Mouse (Mus musculus): Measurements from ENCODE around the gene Sorcs2. TPM values are rescaled to one million over a fixed set of nuclear protein-coding genes. Genes with fewer than 3 reads are reported as not detected.

The Sorcs2 gene
- total RNA-seq, 2 experiments from 2014 or later: 0.94 to 2.3 TPM

- no peak for DNase-seq
- H3K4me3 ChIP-seq: no peak overlapping the region
- H3K27ac ChIP-seq: no peak overlapping the region
- intact Hi-C loops (cut with DNase I): no loop called here
- TF ChIP-seq CTCF (IDR thresholded peaks at IDR 0.05): no peak
Measured at GRCm38 (mm10) chr5:36021091-36021490, 376.8 kb downstream of the Sorcs2 start.

- Histone ChIP-seq H3K4me3 (no peak overlapping the region), H3K27ac (no peak overlapping the region)
- peak; percentile 52 for TF ChIP-seq CTCF (IDR thresholded peaks at IDR 0.05)
- intact Hi-C loops (cut with DNase I): loop anchor here (5.0 kb wide), 1 partner anchor 36 kb away; no protein-coding TSS in a partner anchor
- no peak for DNase-seq
Measured at GRCm38 (mm10) chr5:36018366-36018765, 379.6 kb downstream of the Sorcs2 start.

GRCm38 (mm10) chr5:36009405-36009804, 388.5 kb downstream of the Sorcs2 start:
- DNase-seq: no peak
- intact Hi-C loops (cut with DNase I): no loop called here
- no peak for TF ChIP-seq CTCF (IDR thresholded peaks at IDR 0.05)
- Histone ChIP-seq H3K4me3 (no peak overlapping the region), H3K27ac (no peak overlapping the region)

GRCm38 (mm10) chr5:36007649-36008048, 390.3 kb downstream of the Sorcs2 start:
- DNase-seq: no peak
- no peak overlapping the region for H3K27ac ChIP-seq
- intact Hi-C loops (cut with DNase I): no loop called here
- H3K4me3 ChIP-seq: no peak overlapping the region
- no peak for TF ChIP-seq CTCF (IDR thresholded peaks at IDR 0.05)

GRCm38 (mm10) chr5:36006586-36006985, 391.4 kb downstream of the Sorcs2 start:
- intact Hi-C loops (cut with DNase I): no loop called here
- DNase-seq: no peak
- H3K27ac ChIP-seq: no peak overlapping the region
- TF ChIP-seq CTCF (IDR thresholded peaks at IDR 0.05): no peak
- H3K4me3 ChIP-seq: no peak overlapping the region

GRCm38 (mm10) chr5:36006106-36006505, 391.8 kb downstream of the Sorcs2 start:
- Histone ChIP-seq H3K4me3 (no peak overlapping the region), H3K27ac (no peak overlapping the region)
- intact Hi-C loops (cut with DNase I): no loop called here
- DNase-seq: no peak
- no peak for TF ChIP-seq CTCF (IDR thresholded peaks at IDR 0.05)

- TF ChIP-seq CTCF (IDR thresholded peaks at IDR 0.05): no peak
- intact Hi-C loops (cut with DNase I): no loop called here
- no peak overlapping the region for H3K4me3 ChIP-seq
- H3K27ac ChIP-seq: no peak overlapping the region
- DNase-seq: no peak
Measured at GRCm38 (mm10) chr5:36003797-36004196, 394.1 kb downstream of the Sorcs2 start.

GRCm38 (mm10) chr5:35989986-35990735, 407.8 kb downstream of the Sorcs2 start:
- H3K4me3 ChIP-seq: no peak overlapping the region
- no peak overlapping the region for H3K27ac ChIP-seq
- intact Hi-C loops (cut with DNase I): no loop called here
- DNase-seq: peak; percentile 35
- no peak for TF ChIP-seq CTCF (IDR thresholded peaks at IDR 0.05)

- TF ChIP-seq CTCF (IDR thresholded peaks at IDR 0.05): no peak
- Histone ChIP-seq H3K27ac (no peak overlapping the region), H3K4me3 (no peak overlapping the region)
- no peak for DNase-seq
- intact Hi-C loops (cut with DNase I): no loop called here
Measured at GRCm38 (mm10) chr5:35989506-35989905, 408.4 kb downstream of the Sorcs2 start.

GRCm38 (mm10) chr5:35988085-35988484, 409.9 kb downstream of the Sorcs2 start:
- Histone ChIP-seq H3K4me3 (no peak overlapping the region), H3K27ac (no peak overlapping the region)
- no peak for DNase-seq
- intact Hi-C loops (cut with DNase I): no loop called here
- TF ChIP-seq CTCF (IDR thresholded peaks at IDR 0.05): no peak

GRCm38 (mm10) chr5:35985611-35986010, 412.3 kb downstream of the Sorcs2 start:
- intact Hi-C loops (cut with DNase I): no loop called here
- no peak for DNase-seq
- Histone ChIP-seq H3K4me3 (no peak overlapping the region), H3K27ac (peak overlapping the region; percentile 1; the same call in 1 of the 2 replicates)
- no peak for TF ChIP-seq CTCF (IDR thresholded peaks at IDR 0.05)

GRCm38 (mm10) chr5:35981976-35982375, 416.0 kb downstream of the Sorcs2 start:
- peak; percentile 85 for DNase-seq
- H3K27ac ChIP-seq: no peak overlapping the region
- no peak overlapping the region for H3K4me3 ChIP-seq
- intact Hi-C loops (cut with DNase I): loop anchor here (2.0 to 5.0 kb wide), 2 partner anchors 35 to 415 kb away; no protein-coding TSS in a partner anchor
- TF ChIP-seq CTCF (IDR thresholded peaks at IDR 0.05): peak; percentile 97; the same call in 1 of the 2 replicates

GRCm38 (mm10) chr5:35981341-35981740, 416.6 kb downstream of the Sorcs2 start:
- H3K4me3 ChIP-seq: no peak overlapping the region
- no peak for TF ChIP-seq CTCF (IDR thresholded peaks at IDR 0.05)
- H3K27ac ChIP-seq: no peak overlapping the region; the same call in 1 of the 2 replicates
- no peak for DNase-seq
- intact Hi-C loops (cut with DNase I): loop anchor here (5.0 kb wide), 1 partner anchor 36 kb away; no protein-coding TSS in a partner anchor

- intact Hi-C loops (cut with DNase I): loop anchor here (5.0 kb wide), 1 partner anchor 37 kb away; no protein-coding TSS in a partner anchor
- TF ChIP-seq CTCF (IDR thresholded peaks at IDR 0.05): no peak
- H3K4me3 ChIP-seq: no peak overlapping the region
- DNase-seq: no peak
- no peak overlapping the region for H3K27ac ChIP-seq
Measured at GRCm38 (mm10) chr5:35980542-35980941, 417.4 kb downstream of the Sorcs2 start.
